Comparison of ENCODE assay signal across 8 mouse cellular contexts in the genomic region with DNA sequence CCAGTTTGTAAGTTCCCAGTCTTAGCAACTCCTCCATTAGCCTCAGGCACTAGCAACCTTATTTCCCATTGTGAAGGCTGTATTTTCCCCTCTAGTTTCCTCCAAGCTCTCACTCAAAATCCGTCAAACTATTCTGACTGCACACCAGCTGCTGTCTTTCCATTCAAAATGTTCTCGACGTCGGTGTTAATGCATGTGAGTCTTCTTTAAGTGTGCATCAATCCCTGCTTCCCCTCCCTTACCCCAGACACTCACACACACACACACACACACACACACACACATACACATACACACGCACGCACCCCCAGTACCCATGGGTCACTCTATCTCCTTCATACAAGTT. TPM values are rescaled to one million over a fixed set of nuclear protein-coding genes. Genes with fewer than 3 reads are reported as not detected.
DNase-seq lines count a peak whose midpoint lies in the region; ATAC-seq lines count a peak whose summit lies in the region.

No protein-coding gene starts in this region.

- ATAC-seq in heart, embryonic 16.5 days (replicated peaks; ENCODE audit: extremely low read depth, insufficient read depth, low FRiP score), result no peak
- no peak for ATAC-seq in midbrain, embryonic 11.5 days (ENCODE audit: low FRiP score)

- peak overlapping the region; percentile 92 for H3K4me2 ChIP-seq in heart, embryonic 16.5 days (ENCODE audit: low read depth, low read length)
- peak overlapping the region; percentile 78 for H3K4me2 ChIP-seq in midbrain, embryonic 11.5 days

- H3K9ac ChIP-seq in heart, embryonic 16.5 days (ENCODE audit: low read length), result peak overlapping the region; percentile 98
- peak overlapping the region; percentile 97 for H3K9ac ChIP-seq in midbrain, embryonic 11.5 days (ENCODE audit: low read length)

- peaks cover 14% of the 10 kb centered on the region for H3K4me1 ChIP-seq in heart, embryonic 16.5 days (ENCODE audit: control insufficient read depth, insufficient read depth, low read length)
- peaks cover 34% of the 10 kb centered on the region for H3K4me1 ChIP-seq in hindbrain, embryonic 10.5 days (replicated peaks)
- peaks cover 10% of the 10 kb centered on the region for H3K4me1 ChIP-seq in midbrain, embryonic 11.5 days (ENCODE audit: control insufficient read depth, insufficient read depth, low read length)

- H3K27ac ChIP-seq in heart, embryonic 16.5 days (ENCODE audit: low read length), result peak overlapping the region; percentile 97
- H3K27ac ChIP-seq in hindbrain, embryonic 10.5 days, result peak overlapping the region; percentile 99
- H3K27ac ChIP-seq in midbrain, embryonic 11.5 days (ENCODE audit: low read depth, low read length), result 0 out of 2 replicates have a peak overlapping the region, but pooled peaks have one; percentile 95

- H3K27me3 ChIP-seq in heart, embryonic 16.5 days (ENCODE audit: control insufficient read depth, insufficient read depth, low read length), result no peaks in the 10 kb centered on the region
- H3K27me3 ChIP-seq in hindbrain, embryonic 10.5 days (ENCODE audit: insufficient read depth, poor library complexity, severe bottlenecking), result no peaks in the 10 kb centered on the region
- H3K27me3 ChIP-seq in midbrain, embryonic 11.5 days (ENCODE audit: control insufficient read depth, insufficient read depth, low read length), result no peaks in the 10 kb centered on the region

- H3K9me3 ChIP-seq in heart, embryonic 16.5 days (replicated peaks; ENCODE audit: control insufficient read depth, low read length), result no peaks in the 10 kb centered on the region
- no peaks in the 10 kb centered on the region for H3K9me3 ChIP-seq in hindbrain, embryonic 10.5 days
- no peaks in the 10 kb centered on the region for H3K9me3 ChIP-seq in midbrain, embryonic 11.5 days (ENCODE audit: control insufficient read depth, low read length)

- peak overlapping the region; percentile 95 for H3K4me3 ChIP-seq in heart, embryonic 16.5 days (ENCODE audit: low read length)
- H3K4me3 ChIP-seq in hindbrain, embryonic 10.5 days, result peak overlapping the region; percentile 95
- H3K4me3 ChIP-seq in midbrain, embryonic 11.5 days (ENCODE audit: low read depth, low read length), result peak overlapping the region; percentile 95

- H3K36me3 ChIP-seq in heart, embryonic 16.5 days (ENCODE audit: control insufficient read depth, insufficient read depth), result no peaks in the 10 kb centered on the region
- peaks cover 29% of the 10 kb centered on the region for H3K36me3 ChIP-seq in hindbrain, embryonic 10.5 days
- no peaks in the 10 kb centered on the region for H3K36me3 ChIP-seq in midbrain, embryonic 11.5 days (ENCODE audit: control insufficient read depth, insufficient read depth, low read length)

- WGBS in heart, embryonic 16.5 days, result 2% methylated on average over 6 of the region's 6 CpGs
- WGBS in hindbrain, embryonic 10.5 days, result 8% methylated on average over 6 of the region's 6 CpGs
- WGBS in midbrain, embryonic 11.5 days, result 3% methylated on average over 6 of the region's 6 CpGs

- DNase-seq in heart, adult 8-10 months (ENCODE audit: low spot score), result no peak
- peak; percentile 14 for DNase-seq in MN1 (ENCODE audit: low spot score)
- peak; percentile 17 for DNase-seq in hindbrain, embryonic 10.5 days (ENCODE audit: low spot score)
- DNase-seq in midbrain, embryonic 11.5 days (ENCODE audit: low spot score, missing footprints), result peak; percentile 85
- DNase-seq in right cerebral cortex, postnatal 4 days, result no peak
- no peak for DNase-seq in yolk sac, embryonic 10.5 days (ENCODE audit: low spot score)
- DNase-seq in ovary, postnatal 36 days (ENCODE audit: low spot score), result no peak

RNA-seq across cellular contexts. Expression of a gene that starts 1.1 kb away (rescaled TPM):
- polyA plus RNA-seq in heart, embryonic 16.5 days (2015; fragmentation: Nextera tagmentation; extraction: Ambion mirVana), result 21.5 and 23.2 TPM in 2 replicates
- total RNA-seq in heart, adult 8-10 months (2022), result 10 to 100 TPM; 41.8 to 46.1 (median 43.9) TPM
- polyA plus RNA-seq in hindbrain, embryonic 10.5 days (2016; fragmentation: Nextera tagmentation; extraction: Ambion mirVana), result 34.0 and 38.2 TPM in 2 replicates
- 42.9 and 45.2 TPM in 2 replicates for polyA plus RNA-seq in midbrain, embryonic 11.5 days (2014; fragmentation: Nextera tagmentation; extraction: Ambion mirVana)

RNA-seq across cellular contexts. Expression of a gene that starts 53.4 kb away (rescaled TPM):
- polyA plus RNA-seq in heart, embryonic 16.5 days (2015; fragmentation: Nextera tagmentation; extraction: Ambion mirVana), result 0.58 and 1.1 TPM in 2 replicates
- under 1 TPM; 0.16 to 0.46 (median 0.32) TPM for total RNA-seq in heart, adult 8-10 months (2022)
- polyA plus RNA-seq in hindbrain, embryonic 10.5 days (2016; fragmentation: Nextera tagmentation; extraction: Ambion mirVana), result 13.3 and 20.6 TPM in 2 replicates
- 15.0 and 20.4 TPM in 2 replicates for polyA plus RNA-seq in midbrain, embryonic 11.5 days (2014; fragmentation: Nextera tagmentation; extraction: Ambion mirVana)

Comparison
In these comparisons a context has a peak if more than half of its experiments do, and no peak if none do; other contexts are left out.
1. DNase-seq: peak in MN1 (single experiment), hindbrain, embryonic 10.5 days (single experiment) and midbrain, embryonic 11.5 days (single experiment); none in heart, adult 8-10 months (single experiment), right cerebral cortex, postnatal 4 days (single experiment), yolk sac, embryonic 10.5 days (single experiment) and ovary, postnatal 36 days (single experiment).
2. Peak in every context shown above with its lines, with median percentiles within 50 percentile points of each other: H3K27ac ChIP-seq and H3K4me3 ChIP-seq.